Mouse (Mus musculus): Measurements from ENCODE around the gene H2-Ab1. TPM values are rescaled to one million over a fixed set of nuclear protein-coding genes. Genes with fewer than 3 reads are reported as not detected.

The H2-Ab1 gene
- total RNA-seq, 1 experiment = 1.9 TPM

DNA sequence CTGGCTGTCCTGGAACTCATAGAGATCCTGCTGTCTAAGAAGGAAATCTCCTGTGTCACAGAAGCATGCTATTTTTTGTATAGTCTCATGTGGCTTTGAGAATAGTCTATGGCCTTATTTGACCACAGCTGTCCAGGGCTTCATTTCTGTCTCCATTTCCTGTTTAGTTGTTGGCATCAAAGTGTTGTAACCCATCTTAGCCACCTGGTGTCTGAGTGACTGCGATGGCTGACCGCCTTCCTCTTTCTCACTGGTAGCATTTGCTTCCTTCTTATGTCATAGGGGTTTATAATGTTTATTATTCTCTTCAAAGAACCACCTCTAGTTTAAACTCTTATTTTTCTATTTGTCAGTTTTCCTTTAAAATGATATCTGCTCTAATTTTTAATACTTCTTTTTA is 8.7 kb upstream of the H2-Ab1 start:
- no peak overlapping the region for H3K9ac ChIP-seq (ENCODE audit: insufficient read depth, low read depth, low read length, poor library complexity, severe bottlenecking)
- H3K4me1 ChIP-seq (ENCODE audit: control insufficient read depth in 2 of 2, insufficient read depth in 2 of 2, low read length in 2 of 2, poor library complexity in 1 of 2) = no peaks in the 10 kb centered on the region
- H3K36me3 ChIP-seq (ENCODE audit: control insufficient read depth, insufficient read depth, low read length, poor library complexity, severe bottlenecking) = no peaks in the 10 kb centered on the region
- no peaks in the 10 kb centered on the region for H3K9me3 ChIP-seq (ENCODE audit: control insufficient read depth, insufficient read depth, low read depth, low read length)
- no peak overlapping the region for H3K4me3 ChIP-seq (ENCODE audit: insufficient read depth in 1 of 2, low read depth in 1 of 2, low read length in 2 of 2, poor library complexity in 1 of 2, severe bottlenecking in 1 of 2)
- TF ChIP-seq HCFC1 (IDR thresholded peaks at IDR 0.05; ENCODE audit: borderline replicate concordance, insufficient read depth, low read length) (no peak), ZNF384 (IDR thresholded peaks at IDR 0.05; ENCODE audit: low read depth, low read length) (no peak), ZC3H11A (IDR thresholded peaks at IDR 0.05; ENCODE audit: borderline replicate concordance, low read depth, low read length) (no peak), MAFK (IDR thresholded peaks at IDR 0.05; ENCODE audit: insufficient read depth, low read depth, low read length) (no peak), CHD2 (IDR thresholded peaks at IDR 0.05; ENCODE audit: low read depth, low read length) (no peak)
- no peak overlapping the region for H3K27ac ChIP-seq (ENCODE audit: insufficient read depth, low read depth, low read length, poor library complexity, severe bottlenecking)
- no peak for DNase-seq (ENCODE audit: low read depth, low spot score)
- in situ Hi-C loops (cut with MboI; ENCODE audit: low sequenced_read_pairs in 2 of 2, unreplicated experiment in 2 of 2) = loop anchor here in 1 of 2 experiments (5.0 to 10.0 kb wide), 2 partner anchors 64 to 96 kb away; no protein-coding TSS in a partner anchor

DNA sequence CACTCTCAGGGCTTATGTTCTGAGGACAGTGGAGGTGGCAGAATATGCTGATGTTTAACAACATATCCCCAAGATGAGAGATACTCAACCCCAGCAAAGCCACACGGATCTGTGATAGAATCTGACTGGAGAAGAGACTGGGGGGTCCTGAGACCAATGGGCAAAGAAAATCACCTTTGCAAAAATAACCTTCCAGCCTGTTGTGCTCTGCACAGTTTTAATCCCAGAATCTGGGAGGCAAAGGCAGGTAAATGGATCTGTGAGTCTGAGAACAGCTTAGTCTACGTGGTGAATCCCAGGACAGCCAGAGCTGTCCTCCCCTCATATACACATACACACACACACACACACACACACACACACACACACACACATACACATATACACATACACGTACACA is 8.1 kb upstream of the H2-Ab1 start:
- Histone ChIP-seq H3K36me3 (ENCODE audit: control insufficient read depth, insufficient read depth, low read length, poor library complexity, severe bottlenecking) (no peaks in the 10 kb centered on the region), H3K9me3 (ENCODE audit: control insufficient read depth, insufficient read depth, low read depth, low read length) (no peaks in the 10 kb centered on the region), H3K4me3 (ENCODE audit: insufficient read depth in 1 of 2, low read depth in 1 of 2, low read length in 2 of 2, poor library complexity in 1 of 2, severe bottlenecking in 1 of 2) (no peak overlapping the region), H3K27ac (ENCODE audit: insufficient read depth, low read depth, low read length, poor library complexity, severe bottlenecking) (no peak overlapping the region), H3K4me1 (ENCODE audit: control insufficient read depth in 2 of 2, insufficient read depth in 2 of 2, low read length in 2 of 2, poor library complexity in 1 of 2) (no peaks in the 10 kb centered on the region), H3K9ac (ENCODE audit: insufficient read depth, low read depth, low read length, poor library complexity, severe bottlenecking) (no peak overlapping the region)
- DNase-seq (ENCODE audit: low read depth, low spot score) = no peak
- TF ChIP-seq MAFK (IDR thresholded peaks at IDR 0.05; ENCODE audit: insufficient read depth, low read depth, low read length) (no peak), ZNF384 (IDR thresholded peaks at IDR 0.05; ENCODE audit: low read depth, low read length) (no peak), HCFC1 (IDR thresholded peaks at IDR 0.05; ENCODE audit: borderline replicate concordance, insufficient read depth, low read length) (no peak), CHD2 (IDR thresholded peaks at IDR 0.05; ENCODE audit: low read depth, low read length) (no peak), ZC3H11A (IDR thresholded peaks at IDR 0.05; ENCODE audit: borderline replicate concordance, low read depth, low read length) (no peak)
- in situ Hi-C loops (cut with MboI; ENCODE audit: low sequenced_read_pairs in 2 of 2, unreplicated experiment in 2 of 2) = loop anchor here in 1 of 2 experiments (5.0 to 10.0 kb wide), 2 partner anchors 63 to 95 kb away; no protein-coding TSS in a partner anchor

DNA sequence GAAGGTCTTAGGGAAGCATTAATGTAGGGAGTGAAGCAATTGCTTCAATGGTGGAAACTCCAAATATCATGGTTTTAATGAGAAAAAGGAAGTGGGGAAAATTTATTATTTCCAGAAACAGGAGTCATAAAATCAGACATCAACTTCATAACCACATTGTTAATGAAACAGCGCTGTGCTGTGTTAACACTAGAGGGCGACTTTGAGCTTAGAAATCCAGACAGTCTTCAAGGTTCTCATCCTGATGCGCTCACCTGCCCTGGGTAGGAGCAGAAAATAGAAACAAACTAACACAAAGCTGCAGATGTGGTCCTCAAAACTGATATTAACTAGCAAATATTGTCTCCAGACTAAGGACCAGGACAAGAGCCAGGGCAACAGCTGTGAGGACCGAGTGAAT is 7.6 kb upstream of the H2-Ab1 start:
- no peak for TF ChIP-seq ZC3H11A (IDR thresholded peaks at IDR 0.05; ENCODE audit: borderline replicate concordance, low read depth, low read length)
- Histone ChIP-seq H3K9ac (ENCODE audit: insufficient read depth, low read depth, low read length, poor library complexity, severe bottlenecking) (no peak overlapping the region), H3K4me1 (ENCODE audit: control insufficient read depth in 2 of 2, insufficient read depth in 2 of 2, low read length in 2 of 2, poor library complexity in 1 of 2) (no peaks in the 10 kb centered on the region), H3K4me3 (ENCODE audit: insufficient read depth in 1 of 2, low read depth in 1 of 2, low read length in 2 of 2, poor library complexity in 1 of 2, severe bottlenecking in 1 of 2) (no peak overlapping the region), H3K27ac (ENCODE audit: insufficient read depth, low read depth, low read length, poor library complexity, severe bottlenecking) (no peak overlapping the region), H3K36me3 (ENCODE audit: control insufficient read depth, insufficient read depth, low read length, poor library complexity, severe bottlenecking) (no peaks in the 10 kb centered on the region), H3K9me3 (ENCODE audit: control insufficient read depth, insufficient read depth, low read depth, low read length) (no peaks in the 10 kb centered on the region)
- in situ Hi-C loops (cut with MboI; ENCODE audit: low sequenced_read_pairs in 2 of 2, unreplicated experiment in 2 of 2) = loop anchor here in 1 of 2 experiments (5.0 to 10.0 kb wide), 2 partner anchors 62 to 95 kb away; no protein-coding TSS in a partner anchor
- no peak for DNase-seq (ENCODE audit: low read depth, low spot score)

DNA sequence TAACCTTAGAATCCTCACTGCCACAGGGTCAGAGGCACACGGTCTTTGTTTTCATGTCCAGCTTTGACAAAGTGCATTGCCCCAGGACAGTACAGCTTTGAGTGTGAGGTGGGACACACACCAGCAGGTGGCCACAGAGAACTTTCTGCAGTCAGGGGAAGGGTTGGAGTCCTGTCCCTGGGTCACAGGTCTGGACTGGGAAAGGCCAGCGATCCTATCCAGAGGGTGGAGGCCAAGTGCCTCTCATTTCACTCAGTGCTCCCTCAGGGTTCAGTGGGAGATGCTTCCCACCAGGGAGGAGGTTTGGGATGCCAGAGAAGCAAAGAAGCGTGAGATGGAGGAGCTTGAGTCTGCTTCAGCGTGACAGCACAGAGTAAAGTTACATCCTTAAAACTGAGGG is 5.8 kb upstream of the H2-Ab1 start:
- Histone ChIP-seq H3K4me3 (ENCODE audit: insufficient read depth in 1 of 2, low read depth in 1 of 2, low read length in 2 of 2, poor library complexity in 1 of 2, severe bottlenecking in 1 of 2) (no peak overlapping the region), H3K27ac (ENCODE audit: insufficient read depth, low read depth, low read length, poor library complexity, severe bottlenecking) (no peak overlapping the region), H3K9ac (ENCODE audit: insufficient read depth, low read depth, low read length, poor library complexity, severe bottlenecking) (no peak overlapping the region), H3K9me3 (ENCODE audit: control insufficient read depth, insufficient read depth, low read depth, low read length) (no peaks in the 10 kb centered on the region), H3K4me1 (ENCODE audit: control insufficient read depth in 2 of 2, insufficient read depth in 2 of 2, low read length in 2 of 2, poor library complexity in 1 of 2) (no peaks in the 10 kb centered on the region), H3K36me3 (ENCODE audit: control insufficient read depth, insufficient read depth, low read length, poor library complexity, severe bottlenecking) (no peaks in the 10 kb centered on the region)
- no peak for DNase-seq (ENCODE audit: low read depth, low spot score)
- in situ Hi-C loops (cut with MboI; ENCODE audit: low sequenced_read_pairs in 2 of 2, unreplicated experiment in 2 of 2) = no loop called here
- no peak for TF ChIP-seq CHD2 (IDR thresholded peaks at IDR 0.05; ENCODE audit: low read depth, low read length)
- no peak for TF ChIP-seq MAFK (IDR thresholded peaks at IDR 0.05; ENCODE audit: insufficient read depth, low read depth, low read length)
- no peak for TF ChIP-seq ZNF384 (IDR thresholded peaks at IDR 0.05; ENCODE audit: low read depth, low read length)
- TF ChIP-seq ZC3H11A (IDR thresholded peaks at IDR 0.05; ENCODE audit: borderline replicate concordance, low read depth, low read length) = no peak
- no peak for TF ChIP-seq HCFC1 (IDR thresholded peaks at IDR 0.05; ENCODE audit: borderline replicate concordance, insufficient read depth, low read length)

DNA sequence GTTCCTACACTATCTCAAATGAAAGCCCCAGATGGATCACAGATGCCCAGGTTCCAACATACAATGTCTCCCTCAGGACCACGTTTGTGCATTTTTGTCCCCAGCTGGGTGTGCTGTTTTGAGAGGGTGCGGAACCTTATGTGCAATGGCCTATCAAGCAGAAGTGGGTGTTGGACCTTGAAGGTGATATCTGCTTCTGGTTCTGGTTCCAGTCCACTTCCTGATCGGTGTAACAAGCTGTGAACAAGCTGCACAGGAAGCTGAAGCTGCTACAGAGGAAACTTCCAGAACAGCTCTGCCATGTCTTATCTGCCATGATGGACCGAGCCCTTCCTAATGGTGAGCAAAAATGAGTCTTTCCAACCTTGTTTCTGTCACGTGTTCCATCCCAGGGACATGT is 988 bp upstream of the H2-Ab1 start:
- Histone ChIP-seq H3K27ac (ENCODE audit: insufficient read depth, low read depth, low read length, poor library complexity, severe bottlenecking) (no peak overlapping the region), H3K36me3 (ENCODE audit: control insufficient read depth, insufficient read depth, low read length, poor library complexity, severe bottlenecking) (no peaks in the 10 kb centered on the region), H3K9me3 (ENCODE audit: control insufficient read depth, insufficient read depth, low read depth, low read length) (no peaks in the 10 kb centered on the region), H3K9ac (ENCODE audit: insufficient read depth, low read depth, low read length, poor library complexity, severe bottlenecking) (no peak overlapping the region), H3K4me3 (ENCODE audit: insufficient read depth in 1 of 2, low read depth in 1 of 2, low read length in 2 of 2, poor library complexity in 1 of 2, severe bottlenecking in 1 of 2) (no peak overlapping the region), H3K4me1 (ENCODE audit: control insufficient read depth in 2 of 2, insufficient read depth in 2 of 2, low read length in 2 of 2, poor library complexity in 1 of 2) (no peaks in the 10 kb centered on the region)
- no peak for DNase-seq (ENCODE audit: low read depth, low spot score)
- in situ Hi-C loops (cut with MboI; ENCODE audit: low sequenced_read_pairs in 2 of 2, unreplicated experiment in 2 of 2) = no loop called here
- TF ChIP-seq MAFK (IDR thresholded peaks at IDR 0.05; ENCODE audit: insufficient read depth, low read depth, low read length) = no peak
- no peak for TF ChIP-seq CHD2 (IDR thresholded peaks at IDR 0.05; ENCODE audit: low read depth, low read length)
- no peak for TF ChIP-seq ZNF384 (IDR thresholded peaks at IDR 0.05; ENCODE audit: low read depth, low read length)
- no peak for TF ChIP-seq ZC3H11A (IDR thresholded peaks at IDR 0.05; ENCODE audit: borderline replicate concordance, low read depth, low read length)
- no peak for TF ChIP-seq HCFC1 (IDR thresholded peaks at IDR 0.05; ENCODE audit: borderline replicate concordance, insufficient read depth, low read length)

Data from ES-E14 (cell line).